8 mouse cellular contexts compared by ENCODE assay signal in genomic region chr5:93205371-93206108, GRCm38 (mm10). TPM values are rescaled to one million over a fixed set of nuclear protein-coding genes. Genes with fewer than 3 reads are reported as not detected.
DNase-seq lines count a peak whose midpoint lies in the region; ATAC-seq and TF ChIP-seq lines count a peak whose summit lies in the region.

No protein-coding gene starts in this region.

- WGBS in heart, embryonic 12.5 days: under 1% methylated on average over 43 of the region's 63 CpGs
- WGBS in kidney, embryonic 16.5 days: 1% methylated on average over 40 of the region's 63 CpGs
- WGBS in liver, embryonic 12.5 days (ENCODE audit: insufficient replicate concordance): 1% methylated on average over 59 of the region's 63 CpGs
- WGBS in stomach, embryonic 14.5 days: under 1% methylated on average over 60 of the region's 63 CpGs

- TF ChIP-seq CTCF in bone marrow macrophage, adult 2 months (IDR thresholded peaks at IDR 0.05; ENCODE audit: low read depth, low read length): no peak

- peak overlapping the region; percentile 73 for H3K4me3 ChIP-seq in bone marrow macrophage, adult 2 months (ENCODE audit: insufficient read depth, low read length)
- peak overlapping the region; percentile 100 for H3K4me3 ChIP-seq in heart, embryonic 12.5 days
- peak overlapping the region; percentile 91 for H3K4me3 ChIP-seq in kidney, embryonic 16.5 days (ENCODE audit: low read length)
- H3K4me3 ChIP-seq in liver, embryonic 12.5 days: peak overlapping the region; percentile 90
- peak overlapping the region; percentile 90 for H3K4me3 ChIP-seq in stomach, embryonic 14.5 days (ENCODE audit: low read depth, low read length)

- peak overlapping the region; percentile 89 for H3K4me2 ChIP-seq in heart, embryonic 12.5 days
- peak overlapping the region; percentile 66 for H3K4me2 ChIP-seq in kidney, embryonic 16.5 days (replicated peaks; ENCODE audit: low read depth, low read length)
- H3K4me2 ChIP-seq in liver, embryonic 12.5 days: peak overlapping the region; percentile 76
- H3K4me2 ChIP-seq in stomach, embryonic 14.5 days (replicated peaks; ENCODE audit: low read depth, low read length): peak overlapping the region; percentile 88

- no peaks in the 10 kb centered on the region for H3K9me3 ChIP-seq in heart, embryonic 12.5 days (replicated peaks)
- H3K9me3 ChIP-seq in kidney, embryonic 16.5 days (ENCODE audit: low read length): no peaks in the 10 kb centered on the region
- H3K9me3 ChIP-seq in liver, embryonic 12.5 days (replicated peaks): no peaks in the 10 kb centered on the region
- no peaks in the 10 kb centered on the region for H3K9me3 ChIP-seq in stomach, embryonic 14.5 days (ENCODE audit: control insufficient read depth, low read depth, low read length)

- H3K4me1 ChIP-seq in bone marrow macrophage, adult 2 months (ENCODE audit: control insufficient read depth, insufficient read depth, low read length): peaks cover 5% of the 10 kb centered on the region
- H3K4me1 ChIP-seq in heart, embryonic 12.5 days (replicated peaks): peaks cover 9% of the 10 kb centered on the region
- peaks cover 13% of the 10 kb centered on the region for H3K4me1 ChIP-seq in kidney, embryonic 16.5 days (ENCODE audit: insufficient read depth, low read length)
- H3K4me1 ChIP-seq in liver, embryonic 12.5 days: peaks cover 21% of the 10 kb centered on the region
- 0 out of 2 replicates have a peak, but pooled peaks cover 2% of the 10 kb centered on the region for H3K4me1 ChIP-seq in stomach, embryonic 14.5 days (ENCODE audit: control insufficient read depth, insufficient read depth, low read length)

- TF ChIP-seq POLR2A in bone marrow macrophage, adult 2 months (IDR thresholded peaks at IDR 0.05; ENCODE audit: borderline replicate concordance, low read depth, low read length): no peak

- peak; percentile 42 for ATAC-seq in erythroblast, adult 5-6 weeks (replicated peaks; ENCODE audit: low FRiP score, poor library complexity, severe bottlenecking)
- peak; percentile 64 for ATAC-seq in heart, embryonic 12.5 days (ENCODE audit: insufficient number of reproducible peaks, low FRiP score)
- peak; percentile 69 for ATAC-seq in kidney, embryonic 16.5 days (ENCODE audit: low FRiP score, low TSS enrichment)
- ATAC-seq in liver, embryonic 12.5 days: peak; percentile 67
- peak; percentile 43; the same call in 1 of the 2 replicates for ATAC-seq in stomach, embryonic 14.5 days (ENCODE audit: insufficient number of reproducible peaks, insufficient read depth, low FRiP score, low read depth)

- H3K27me3 ChIP-seq in heart, embryonic 12.5 days (replicated peaks): no peaks in the 10 kb centered on the region
- H3K27me3 ChIP-seq in kidney, embryonic 16.5 days (ENCODE audit: insufficient read depth, low read length): no peaks in the 10 kb centered on the region
- no peaks in the 10 kb centered on the region for H3K27me3 ChIP-seq in liver, embryonic 12.5 days (replicated peaks)
- no peaks in the 10 kb centered on the region for H3K27me3 ChIP-seq in stomach, embryonic 14.5 days (ENCODE audit: control insufficient read depth, insufficient read depth, low read length)

- H3K9ac ChIP-seq in heart, embryonic 12.5 days: peak overlapping the region; percentile 100
- peak overlapping the region; percentile 95 for H3K9ac ChIP-seq in kidney, embryonic 16.5 days (replicated peaks; ENCODE audit: low read length)
- H3K9ac ChIP-seq in liver, embryonic 12.5 days: peak overlapping the region; percentile 98
- H3K9ac ChIP-seq in stomach, embryonic 14.5 days (replicated peaks; ENCODE audit: low read depth, low read length): peak overlapping the region; percentile 82

- H3K36me3 ChIP-seq in heart, embryonic 12.5 days: peaks cover 8% of the 10 kb centered on the region
- H3K36me3 ChIP-seq in kidney, embryonic 16.5 days (ENCODE audit: insufficient read depth, low read length): peaks cover 3% of the 10 kb centered on the region
- H3K36me3 ChIP-seq in liver, embryonic 12.5 days: peaks cover 16% of the 10 kb centered on the region
- H3K36me3 ChIP-seq in stomach, embryonic 14.5 days (ENCODE audit: control insufficient read depth, insufficient read depth, low read length): peaks cover 10% of the 10 kb centered on the region; the same call in 1 of the 2 replicates

- peak; percentile 78 for DNase-seq in CD4-positive helper T cell, adult 2 months (ENCODE audit: low read depth, low spot score)
- peak; percentile 74 for DNase-seq in naive thymus-derived CD4-positive, alpha-beta T cell, adult 2 months (ENCODE audit: low read depth)

- peak overlapping the region; percentile 69 for H3K27ac ChIP-seq in bone marrow macrophage, adult 2 months (ENCODE audit: insufficient read depth, low read depth, low read length)
- peak overlapping the region; percentile 96 for H3K27ac ChIP-seq in heart, embryonic 12.5 days (ENCODE audit: poor library complexity, severe bottlenecking)
- H3K27ac ChIP-seq in kidney, embryonic 16.5 days (ENCODE audit: low read length): peak overlapping the region; percentile 95
- H3K27ac ChIP-seq in liver, embryonic 12.5 days: peak overlapping the region; percentile 96
- peak overlapping the region; percentile 90 for H3K27ac ChIP-seq in stomach, embryonic 14.5 days (ENCODE audit: low read length)

RNA-seq across cellular contexts. Expression of gene Ccni, which starts 0.8 kb away (rescaled TPM):
- 227 and 234 TPM in 2 replicates for polyA plus RNA-seq in bone marrow macrophage, adult 2 months (2012; ENCODE audit: insufficient read depth, insufficient read length, missing spikeins)
- 121 and 147 TPM in 2 replicates for total RNA-seq in erythroblast, adult 5-6 weeks (2015; ENCODE audit: low replicate concordance)
- total RNA-seq in erythroblast, adult 5-6 weeks (2017; ENCODE audit: low replicate concordance): 143 and 150 TPM in 2 replicates
- polyA plus RNA-seq in heart, embryonic 12.5 days (2016; fragmentation: Nextera tagmentation; extraction: Ambion mirVana): 118 and 128 TPM in 2 replicates
- polyA plus RNA-seq in kidney, embryonic 16.5 days (2015; fragmentation: Nextera tagmentation; extraction: Ambion mirVana): 97.3 and 113 TPM in 2 replicates
- polyA plus RNA-seq in liver, embryonic 12.5 days (2016; fragmentation: Nextera tagmentation; extraction: Ambion mirVana): 50.1 and 60.9 TPM in 2 replicates
- 127 and 145 TPM in 2 replicates for polyA plus RNA-seq in stomach, embryonic 14.5 days (2014; fragmentation: Nextera tagmentation; extraction: Ambion mirVana)

RNA-seq across cellular contexts. Expression of gene 2010109A12Rik, which starts 0.8 kb away (rescaled TPM):
- 0.75 TPM in 1 of 2 replicates, not detected in the other for polyA plus RNA-seq in bone marrow macrophage, adult 2 months (2012; ENCODE audit: insufficient read depth, insufficient read length, missing spikeins)
- total RNA-seq in erythroblast, adult 5-6 weeks (2015; ENCODE audit: low replicate concordance): 1.0 TPM in 1 of 2 replicates, not detected in the other
- 1.3 and 4.8 TPM in 2 replicates for total RNA-seq in erythroblast, adult 5-6 weeks (2017; ENCODE audit: low replicate concordance)
- 1.2 and 1.9 TPM in 2 replicates for polyA plus RNA-seq in heart, embryonic 12.5 days (2016; fragmentation: Nextera tagmentation; extraction: Ambion mirVana)
- 0.95 and 2.9 TPM in 2 replicates for polyA plus RNA-seq in kidney, embryonic 16.5 days (2015; fragmentation: Nextera tagmentation; extraction: Ambion mirVana)
- 1.2 and 1.3 TPM in 2 replicates for polyA plus RNA-seq in liver, embryonic 12.5 days (2016; fragmentation: Nextera tagmentation; extraction: Ambion mirVana)
- 2.6 and 2.9 TPM in 2 replicates for polyA plus RNA-seq in stomach, embryonic 14.5 days (2014; fragmentation: Nextera tagmentation; extraction: Ambion mirVana)

Comparison
In these comparisons a context has a peak if more than half of its experiments do, and no peak if none do; other contexts are left out.
1. Peak in every context shown above with its lines: DNase-seq, ATAC-seq, H3K4me3 ChIP-seq and H3K27ac ChIP-seq.